In genomic region chr11:106125827-106126226, GRCm38 (mm10) we compare ENCODE assay signal across 21 mouse cellular contexts. TPM values are rescaled to one million over a fixed set of nuclear protein-coding genes. Genes with fewer than 3 reads are reported as not detected.
"Had no signal": no experiment of that assay in that cellular context is flagged by ENCODE, and none has a peak within 500 bp of the region (broad histone marks: within the 10 kb centered on the region; RNA-seq: fewer than 3 reads in every experiment).

No protein-coding gene starts in this region.

- H3K4me2 ChIP-seq: lung, embryonic 15.5 days; midbrain, embryonic 11.5 days; midbrain, embryonic 13.5 days; midbrain, embryonic 15.5 days; neural tube, embryonic 12.5 days had no signal

- H3K27ac ChIP-seq: lung, embryonic 15.5 days; macrophage; midbrain, embryonic 13.5 days; midbrain, embryonic 15.5 days; neural tube, embryonic 12.5 days had no signal

- H3K4me3 ChIP-seq: lung, embryonic 15.5 days; megakaryocyte, embryonic 14.5 days; midbrain, embryonic 13.5 days; midbrain, embryonic 15.5 days; neural tube, embryonic 12.5 days had no signal

- H3K9ac ChIP-seq: lung, embryonic 15.5 days; midbrain, embryonic 13.5 days; midbrain, embryonic 15.5 days; neural tube, embryonic 12.5 days had no signal

- DNase-seq: lung, adult 18-20 months; lung, postnatal 14 days; lung, postnatal 36 days; right cerebral cortex, postnatal 14 days; thymus, adult 18-20 months; thymus, postnatal 14 days; thymus, postnatal 36 days had no signal

- H3K27me3 ChIP-seq: lung, embryonic 15.5 days; megakaryocyte, embryonic 14.5 days; midbrain, embryonic 13.5 days; midbrain, embryonic 15.5 days; neural tube, embryonic 12.5 days had no signal

- H3K9me3 ChIP-seq: lung, embryonic 15.5 days; megakaryocyte, embryonic 14.5 days; midbrain, embryonic 13.5 days; midbrain, embryonic 15.5 days; neural tube, embryonic 12.5 days had no signal

- H3K4me1 ChIP-seq: lung, embryonic 15.5 days; midbrain, embryonic 13.5 days; midbrain, embryonic 15.5 days; neural tube, embryonic 12.5 days had no signal

- ATAC-seq: lung, postnatal 0 days; midbrain, embryonic 13.5 days; midbrain, embryonic 15.5 days had no signal

RNA-seq across cellular contexts. Expression of gene Gm10840, which starts 34.8 kb away (rescaled TPM):
- total RNA-seq: midbrain, postnatal 0 days; monocyte, adult 5-6 weeks had no signal
- polyA plus RNA-seq: liver, embryonic 16.5 days; lung, embryonic 15.5 days; lung, postnatal 0 days; macrophage; midbrain, embryonic 11.5 days; midbrain, embryonic 13.5 days; midbrain, postnatal 0 days; neural tube, embryonic 12.5 days; spleen, adult 2 months; stomach, embryonic 14.5 days; stomach, embryonic 16.5 days had no signal
